Mouse (Mus musculus) forebrain, embryonic 11.5 days (tissue): Measurements from ENCODE around the gene Apold1. TPM values are rescaled to one million over a fixed set of nuclear protein-coding genes. Genes with fewer than 3 reads are reported as not detected.

Source experiments
- ATAC-seq: fragments of 200-750 bp; cut with Nextera tagmentation; replicated peaks from 2 replicates; pipeline ENCODE4 v1.8.0; 2017; ENCODE audit warnings: moderate TSS enrichment; ENCODE audit not compliant: low FRiP score
- DNase-seq: peaks from one replicate; pipeline ENCODE4 v3.0.0-alpha.2; 2017; ENCODE audit warnings: low spot score
- H3K27ac ChIP-seq: fragments of 300-500 bp; sonication (generic); 2 replicates; pipeline ENCODE4 v1.5.1; 2014; ENCODE audit warnings: low read depth, low read length
- H3K27me3 ChIP-seq: fragments of 300-500 bp; sonication (generic); 2 replicates; pipeline ENCODE4 v1.6.1; 2014; ENCODE audit warnings: mild to moderate bottlenecking, low read length, mixed read lengths; ENCODE audit not compliant: control insufficient read depth, insufficient read depth
- H3K36me3 ChIP-seq: fragments of 300-500 bp; sonication (generic); 2 replicates; pipeline ENCODE4 v1.6.1; 2014; ENCODE audit warnings: mild to moderate bottlenecking, low read length, moderate library complexity, mixed read lengths; ENCODE audit not compliant: control insufficient read depth, insufficient read depth
- H3K4me1 ChIP-seq: fragments of 300-500 bp; sonication (generic); replicated peaks from 2 replicates; pipeline ENCODE4 v1.6.1; 2014; ENCODE audit warnings: low read length, mixed read lengths; ENCODE audit not compliant: control insufficient read depth, insufficient read depth
- H3K4me2 ChIP-seq: fragments of 300-500 bp; sonication (generic); 2 replicates; pipeline ENCODE4 v1.6.1; 2014; ENCODE audit warnings: low read depth, mild to moderate bottlenecking, low read length, moderate library complexity, mixed read lengths; ENCODE audit not compliant: severe bottlenecking
- H3K4me3 ChIP-seq: fragments of 300-500 bp; sonication (generic); 2 replicates; pipeline ENCODE4 v1.5.1; 2014; ENCODE audit warnings: low read depth, low read length
- H3K9ac ChIP-seq: fragments of 300-500 bp; sonication (generic); 2 replicates; pipeline ENCODE4 v1.6.1; 2014; ENCODE audit warnings: low read length
- H3K9me3 ChIP-seq: fragments of 300-500 bp; sonication (generic); 2 replicates; pipeline ENCODE4 v1.6.1; 2016; ENCODE audit warnings: low read length, mixed read lengths; ENCODE audit not compliant: control insufficient read depth
- WGBS: fragments of 180-500 bp; shearing (Covaris S2); extraction: QIAGEN DNeasy Blood & Tissue Kit; methylation state at CpG from one replicate; pipeline ENCODE4 v1.1.7; 2014; 5-methylcytosine and 5-hydroxymethylcytosine counted together
- polyA plus RNA-seq: library from polyadenylated mRNA; unstranded; fragments of >200 nt; fragmentation: Nextera tagmentation; extraction: Ambion mirVana; gene quantifications from 2 replicates; pipeline ENCODE4 v1.2.1, GENCODE M21; 2014

Apold1 gene
- 3.0 and 3.1 TPM in 2 replicates for polyA plus RNA-seq

DNA sequence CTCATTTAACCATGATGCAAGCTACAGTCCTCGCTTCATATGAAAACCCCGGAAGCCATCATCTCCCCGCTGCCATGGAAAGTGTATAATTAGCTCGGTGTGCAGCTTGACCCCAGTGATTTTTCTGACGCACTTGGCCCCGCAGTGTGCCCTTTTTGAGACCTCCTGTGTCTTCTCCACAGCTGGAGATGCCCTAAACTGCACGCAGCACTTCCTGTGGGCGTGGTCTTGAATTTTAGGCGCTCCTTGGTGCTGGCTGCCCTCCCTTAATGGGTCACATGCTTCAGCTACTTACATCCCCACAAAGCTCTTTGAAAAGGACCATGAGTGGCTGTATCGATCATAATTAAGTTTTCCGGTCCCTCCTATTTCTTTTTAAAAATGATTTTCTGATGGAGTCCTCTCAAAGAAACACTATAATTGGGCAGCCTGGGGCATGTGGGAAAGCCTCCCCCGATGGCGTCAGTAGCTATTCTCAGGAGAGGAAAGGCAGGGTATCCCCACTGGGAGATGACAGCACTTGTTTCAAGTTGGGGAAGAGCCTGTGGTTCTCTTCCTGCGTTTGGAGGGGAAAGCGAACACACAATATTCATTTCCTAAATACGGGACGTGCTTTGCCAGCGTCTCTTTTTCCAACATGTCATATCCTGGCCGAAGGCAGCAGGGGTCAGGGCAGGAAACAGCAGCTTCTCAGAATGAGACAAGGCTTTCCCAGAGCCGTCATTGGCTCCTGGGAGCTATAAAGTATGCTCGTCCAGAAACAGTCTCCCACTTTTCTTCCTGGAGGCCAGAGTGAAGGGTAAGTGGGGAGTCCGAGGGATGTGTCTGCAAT is at the start of gene Apold1:
Apold1 (plus strand) TSS at position 488 of the 832 bp plus-strand sequence.
- no peak for ATAC-seq
- Histone ChIP-seq H3K4me2 (peak within 1 kb of the TSS; percentile 24; the same call in 1 of the 2 replicates), H3K27me3 (no peaks in the 10 kb centered on the region; the same call in 1 of the 2 replicates), H3K9me3 (no peaks in the 10 kb centered on the region), H3K27ac (no peak within 1 kb of the TSS), H3K4me3 (no peak within 1 kb of the TSS), H3K4me1 (peaks cover 6% of the 10 kb centered on the region; the same call in 1 of the 2 replicates), H3K9ac (no peak within 1 kb of the TSS), H3K36me3 (no peaks in the 10 kb centered on the region)
- WGBS = 41% methylated on average over 22 of the region's 22 CpGs
- DNase-seq = no peak

DNA sequence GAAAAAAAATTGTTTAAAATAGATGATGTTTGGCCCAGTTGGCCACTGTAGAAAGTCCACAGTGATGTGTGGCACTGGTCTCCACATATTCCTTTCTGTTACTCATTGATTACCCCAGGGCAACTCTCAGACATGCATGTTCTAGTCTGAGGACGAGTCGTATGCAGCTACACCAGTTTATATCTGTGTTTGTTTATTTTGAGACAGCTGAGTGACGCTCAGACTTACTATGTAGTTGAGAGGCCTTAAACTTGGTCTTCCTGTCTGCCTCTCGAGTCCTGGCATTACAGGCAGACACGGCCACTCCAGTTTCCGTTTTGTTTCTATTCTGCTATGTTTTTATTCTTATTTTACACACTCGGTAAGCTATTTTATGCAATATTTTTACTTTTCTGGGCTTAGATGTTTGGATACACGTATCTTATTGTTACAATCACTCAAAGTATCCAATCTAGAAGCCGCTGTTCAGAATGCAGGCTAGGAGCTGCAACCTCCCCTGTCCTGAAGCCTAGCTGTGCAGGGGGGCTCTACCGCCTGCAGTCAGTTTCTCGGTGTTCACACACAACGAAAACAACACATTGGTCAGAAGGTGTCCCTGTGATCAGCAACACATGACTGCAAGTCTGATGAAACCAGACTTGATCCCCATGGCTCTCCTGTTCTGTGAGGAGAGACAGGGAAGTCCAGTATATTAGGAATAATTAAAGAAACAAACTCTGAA is 48.9 kb upstream of the Apold1 start:
- DNase-seq = no peak
- ATAC-seq = no peak
- Histone ChIP-seq H3K27me3 (no peaks in the 10 kb centered on the region), H3K4me3 (no peak overlapping the region), H3K4me1 (0 out of 2 replicates have a peak, but pooled peaks cover 2% of the 10 kb centered on the region), H3K4me2 (no peak overlapping the region), H3K9ac (no peak overlapping the region), H3K9me3 (no peaks in the 10 kb centered on the region), H3K36me3 (no peaks in the 10 kb centered on the region), H3K27ac (no peak overlapping the region)
- 84% methylated on average over 12 of the region's 12 CpGs for WGBS

GRCm38 (mm10) chr6:134933207-134933558 is 48.3 kb upstream of the Apold1 start:
- Histone ChIP-seq H3K27me3 (no peaks in the 10 kb centered on the region), H3K9me3 (no peaks in the 10 kb centered on the region), H3K4me2 (no peak overlapping the region), H3K4me1 (0 out of 2 replicates have a peak, but pooled peaks cover 2% of the 10 kb centered on the region), H3K9ac (no peak overlapping the region), H3K4me3 (no peak overlapping the region), H3K27ac (no peak overlapping the region), H3K36me3 (no peaks in the 10 kb centered on the region)
- DNase-seq = no peak
- no peak for ATAC-seq
- WGBS = 87% methylated on average over 2 of the region's 2 CpGs

- Histone ChIP-seq H3K4me3 (no peak overlapping the region), H3K4me2 (no peak overlapping the region), H3K9me3 (no peaks in the 10 kb centered on the region), H3K9ac (no peak overlapping the region), H3K27me3 (no peaks in the 10 kb centered on the region), H3K36me3 (no peaks in the 10 kb centered on the region), H3K27ac (no peak overlapping the region), H3K4me1 (0 out of 2 replicates have a peak, but pooled peaks cover 2% of the 10 kb centered on the region)
- DNase-seq (no peak), ATAC-seq (no peak)
- WGBS = 94% methylated on average over 5 of the region's 5 CpGs
Measured at GRCm38 (mm10) chr6:134934305-134934704, 47.2 kb upstream of the Apold1 start.

GRCm38 (mm10) chr6:134939781-134940180 is 41.7 kb upstream of the Apold1 start:
- Histone ChIP-seq H3K4me3 (no peak overlapping the region), H3K4me2 (no peak overlapping the region), H3K4me1 (no peaks in the 10 kb centered on the region), H3K36me3 (no peaks in the 10 kb centered on the region; the same call in 1 of the 2 replicates), H3K9me3 (no peaks in the 10 kb centered on the region), H3K9ac (no peak overlapping the region), H3K27ac (no peak overlapping the region), H3K27me3 (no peaks in the 10 kb centered on the region)
- 93% methylated on average over 4 of the region's 4 CpGs for WGBS
- ATAC-seq (no peak), DNase-seq (no peak)

GRCm38 (mm10) chr6:134943759-134944407 is 37.6 kb upstream of the Apold1 start:
- no peak overlapping the region for H3K27ac ChIP-seq
- H3K4me3 ChIP-seq = no peak overlapping the region
- no peaks in the 10 kb centered on the region for H3K27me3 ChIP-seq
- WGBS = 88% methylated on average over 13 of the region's 13 CpGs
- no peaks in the 10 kb centered on the region; the same call in 1 of the 2 replicates for H3K36me3 ChIP-seq
- DNase-seq (no peak), ATAC-seq (no peak)
- no peak overlapping the region for H3K4me2 ChIP-seq
- H3K9me3 ChIP-seq = no peaks in the 10 kb centered on the region
- no peaks in the 10 kb centered on the region for H3K4me1 ChIP-seq
- no peak overlapping the region for H3K9ac ChIP-seq

- no peaks in the 10 kb centered on the region; the same call in 1 of the 2 replicates for H3K36me3 ChIP-seq
Measured at GRCm38 (mm10) chr6:134946054-134946453, 35.5 kb upstream of the Apold1 start.

GRCm38 (mm10) chr6:134946858-134947257 is 34.7 kb upstream of the Apold1 start:
- H3K27me3 ChIP-seq = no peaks in the 10 kb centered on the region
- H3K27ac ChIP-seq = no peak overlapping the region
- no peak overlapping the region for H3K4me2 ChIP-seq
- 87% methylated on average over 9 of the region's 9 CpGs for WGBS
- no peak overlapping the region for H3K4me3 ChIP-seq
- ATAC-seq (no peak), DNase-seq (no peak)
- no peaks in the 10 kb centered on the region for H3K4me1 ChIP-seq
- no peaks in the 10 kb centered on the region for H3K9me3 ChIP-seq
- H3K36me3 ChIP-seq = no peaks in the 10 kb centered on the region; the same call in 1 of the 2 replicates
- no peak overlapping the region for H3K9ac ChIP-seq

More at GRCm38 (mm10) chr6:134946054-134946453, 35.5 kb upstream of the Apold1 start:
- no peaks in the 10 kb centered on the region for H3K27me3 ChIP-seq
- H3K4me2 ChIP-seq = no peak overlapping the region
- ATAC-seq (no peak), DNase-seq (no peak)
- H3K9ac ChIP-seq = no peak overlapping the region
- 81% methylated on average over 6 of the region's 6 CpGs for WGBS
- no peak overlapping the region for H3K4me3 ChIP-seq
- H3K27ac ChIP-seq = no peak overlapping the region
- no peaks in the 10 kb centered on the region for H3K9me3 ChIP-seq
- H3K4me1 ChIP-seq = no peaks in the 10 kb centered on the region
